Mouse (Mus musculus) forebrain, embryonic 10.5 days (tissue): ENCODE measurements around the gene Cd63. TPM values are rescaled to one million over a fixed set of nuclear protein-coding genes. Genes with fewer than 3 reads are reported as not detected.

ENCODE experiments used
- DNase-seq: peaks from one replicate; pipeline ENCODE4 v3.0.0-alpha.2; 2017; ENCODE audit warnings: low spot score; ENCODE audit errors: extremely low spot score
- H3K27ac ChIP-seq: fragments of 300-500 bp; sonication (generic); 2 replicates; pipeline ENCODE4 v1.5.1; 2016; ENCODE audit warnings: mild to moderate bottlenecking
- H3K27me3 ChIP-seq: fragments of 300-500 bp; sonication (generic); 2 replicates; pipeline ENCODE4 v1.6.1; 2016; ENCODE audit warnings: mild to moderate bottlenecking; ENCODE audit not compliant: poor library complexity, severe bottlenecking
- H3K36me3 ChIP-seq: fragments of 300-500 bp; sonication (generic); replicated peaks from 2 replicates; pipeline ENCODE4 v1.6.1; 2016; ENCODE audit warnings: mild to moderate bottlenecking, moderate library complexity
- H3K4me1 ChIP-seq: fragments of 300-500 bp; sonication (generic); 2 replicates; pipeline ENCODE4 v1.6.1; 2016
- H3K4me3 ChIP-seq: fragments of 300-500 bp; sonication (generic); 2 replicates; pipeline ENCODE4 v1.5.1; 2016; ENCODE audit warnings: mild to moderate bottlenecking, moderate library complexity
- H3K9me3 ChIP-seq: fragments of 300-500 bp; sonication (generic); 2 replicates; pipeline ENCODE4 v1.6.1; 2016; ENCODE audit warnings: mild to moderate bottlenecking, moderate library complexity
- WGBS: fragments of 180-500 bp; shearing (Covaris S2); methylation state at CpG from one replicate; pipeline ENCODE4 v1.1.7; 2016; 5-methylcytosine and 5-hydroxymethylcytosine counted together
- polyA plus RNA-seq: library from polyadenylated mRNA; unstranded; fragments of >200 nt; fragmentation: Nextera tagmentation; extraction: Ambion mirVana; gene quantifications from 2 replicates; pipeline ENCODE4 v1.2.1, GENCODE M21; 2016

Gene Cd63
- polyA plus RNA-seq, 1 experiment from 2014 or later: 179 TPM

DNA sequence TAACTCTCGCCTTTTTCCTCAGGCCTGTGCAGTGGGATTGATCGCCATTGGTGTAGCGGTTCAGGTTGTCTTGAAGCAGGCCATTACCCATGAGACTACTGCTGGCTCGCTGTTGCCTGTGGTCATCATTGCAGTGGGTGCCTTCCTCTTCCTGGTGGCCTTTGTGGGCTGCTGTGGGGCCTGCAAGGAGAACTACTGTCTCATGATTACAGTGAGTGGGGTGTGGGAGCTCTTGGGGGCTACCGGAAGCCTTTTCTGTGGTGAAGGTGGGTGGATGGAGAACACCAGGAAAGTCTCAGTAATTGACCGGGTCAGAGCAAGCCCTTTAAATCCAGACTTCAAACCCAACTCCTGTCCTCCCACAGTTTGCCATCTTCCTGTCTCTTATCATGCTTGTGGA lies 10.6 kb downstream of the Cd63 start:
- Histone ChIP-seq H3K36me3 (peaks cover 41% of the 10 kb centered on the region), H3K4me3 (peak overlapping the region; percentile 86; the same call in 1 of the 2 replicates), H3K27ac (no peak overlapping the region), H3K27me3 (peaks cover 35% of the 10 kb centered on the region), H3K4me1 (peaks cover 40% of the 10 kb centered on the region), H3K9me3 (no peaks in the 10 kb centered on the region)
- no peak for DNase-seq
- 93% methylated on average over 6 of the region's 6 CpGs for WGBS

DNA sequence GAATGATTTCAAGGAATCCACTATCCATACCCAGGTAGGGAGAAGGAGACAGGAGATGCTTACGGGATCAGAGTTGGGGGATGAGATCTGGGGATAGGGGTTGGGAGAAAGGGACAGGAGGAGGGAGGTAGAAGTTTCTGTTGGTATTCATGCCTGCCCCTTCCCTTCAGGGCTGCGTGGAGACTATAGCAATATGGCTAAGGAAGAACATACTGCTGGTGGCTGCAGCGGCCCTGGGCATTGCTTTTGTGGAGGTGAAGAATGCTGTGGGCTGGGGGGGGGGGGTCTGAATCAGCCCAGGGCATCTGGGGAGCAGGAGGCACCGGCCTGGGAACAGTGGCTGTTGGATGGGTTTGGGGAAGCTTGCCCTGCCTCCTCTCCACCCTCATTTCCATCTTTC lies 11.5 kb downstream of the Cd63 start:
- H3K4me1 ChIP-seq: peaks cover 40% of the 10 kb centered on the region
- no peak overlapping the region for H3K4me3 ChIP-seq
- H3K27me3 ChIP-seq: peaks cover 35% of the 10 kb centered on the region
- peaks cover 48% of the 10 kb centered on the region for H3K36me3 ChIP-seq
- 84% methylated on average over 4 of the region's 4 CpGs for WGBS
- H3K27ac ChIP-seq: no peak overlapping the region
- H3K9me3 ChIP-seq: no peaks in the 10 kb centered on the region
- no peak for DNase-seq

DNA sequence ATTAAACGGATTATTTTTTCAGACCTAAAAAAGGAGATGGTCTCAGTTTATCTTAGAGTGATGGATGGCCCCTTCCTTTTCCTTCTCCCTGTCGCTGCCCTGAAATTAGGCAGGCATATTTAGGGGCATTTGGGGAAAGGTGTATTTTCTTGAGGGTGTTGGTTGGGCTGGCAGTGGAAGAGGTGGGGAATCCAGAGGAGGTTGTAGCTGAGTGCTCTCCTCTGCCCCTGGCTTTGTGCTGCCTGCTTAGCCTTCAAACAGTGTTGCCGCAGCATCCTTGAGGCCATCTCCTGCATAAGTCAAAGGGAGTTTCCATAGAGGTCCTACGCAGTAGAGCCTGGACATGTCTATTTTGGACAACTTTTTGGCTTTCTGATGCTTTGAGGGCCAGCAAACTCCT lies 12.0 kb downstream of the Cd63 start:
- Histone ChIP-seq H3K36me3 (peaks cover 53% of the 10 kb centered on the region), H3K9me3 (no peaks in the 10 kb centered on the region), H3K4me1 (peaks cover 40% of the 10 kb centered on the region), H3K27me3 (peaks cover 30% of the 10 kb centered on the region), H3K4me3 (no peak overlapping the region), H3K27ac (0 out of 2 replicates have a peak overlapping the region, but pooled peaks have one; percentile 48)
- DNase-seq: no peak
- 87% methylated on average over 4 of the region's 4 CpGs for WGBS

DNA sequence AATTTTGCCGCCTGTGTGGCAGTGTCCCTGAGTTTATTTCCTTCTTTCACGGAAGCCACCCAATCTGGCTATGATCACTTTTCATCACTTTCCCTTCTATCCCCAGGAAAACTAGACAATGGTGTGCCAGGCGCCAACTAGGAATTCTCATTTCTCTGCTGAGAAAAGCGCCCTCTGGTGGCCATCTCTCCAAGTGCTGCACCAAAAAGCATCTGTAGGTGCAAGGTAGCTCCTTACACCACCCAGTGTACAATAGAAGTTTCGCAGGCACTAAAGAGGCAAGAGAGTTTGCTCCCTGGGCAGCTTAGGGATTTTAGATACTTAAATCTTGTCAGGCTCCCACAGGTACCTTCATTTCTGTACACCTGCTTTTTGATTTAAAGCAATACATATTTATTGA lies 12.4 kb downstream of the Cd63 start:
- H3K9me3 ChIP-seq: no peaks in the 10 kb centered on the region
- no peak overlapping the region for H3K4me3 ChIP-seq
- peaks cover 42% of the 10 kb centered on the region for H3K4me1 ChIP-seq
- peaks cover 26% of the 10 kb centered on the region for H3K27me3 ChIP-seq
- H3K36me3 ChIP-seq: peaks cover 57% of the 10 kb centered on the region
- H3K27ac ChIP-seq: 0 out of 2 replicates have a peak overlapping the region, but pooled peaks have one; percentile 48
- whole genome bisulfite sequencing: 8% methylated on average over 5 of the region's 5 CpGs
- peak; percentile 91 for DNase-seq

DNA sequence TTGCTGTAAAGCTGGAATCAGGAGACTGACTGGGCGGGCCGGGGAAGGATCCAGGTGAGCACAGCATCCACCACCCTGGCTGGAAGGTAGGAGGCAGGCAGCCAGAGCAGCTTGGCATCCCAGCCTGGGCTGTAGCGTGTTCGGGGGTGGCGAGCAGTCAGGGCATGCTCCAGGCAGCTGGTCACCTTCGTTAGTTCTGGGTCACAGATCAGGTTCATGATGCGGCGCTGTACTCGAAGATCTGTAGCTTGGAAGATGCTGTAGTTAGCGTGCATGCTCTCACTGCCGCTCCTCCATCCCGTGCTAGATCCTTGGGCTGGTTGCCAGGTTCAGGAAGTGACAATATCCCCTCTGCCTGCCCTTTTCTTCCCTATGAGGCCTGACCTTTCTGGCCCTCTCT lies 12.9 kb downstream of the Cd63 start:
- Histone ChIP-seq H3K27me3 (peaks cover 21% of the 10 kb centered on the region), H3K4me1 (peaks cover 45% of the 10 kb centered on the region), H3K4me3 (no peak overlapping the region), H3K9me3 (no peaks in the 10 kb centered on the region), H3K36me3 (peaks cover 60% of the 10 kb centered on the region), H3K27ac (no peak overlapping the region)
- no peak for DNase-seq
- whole genome bisulfite sequencing: 83% methylated on average over 12 of the region's 12 CpGs

DNA sequence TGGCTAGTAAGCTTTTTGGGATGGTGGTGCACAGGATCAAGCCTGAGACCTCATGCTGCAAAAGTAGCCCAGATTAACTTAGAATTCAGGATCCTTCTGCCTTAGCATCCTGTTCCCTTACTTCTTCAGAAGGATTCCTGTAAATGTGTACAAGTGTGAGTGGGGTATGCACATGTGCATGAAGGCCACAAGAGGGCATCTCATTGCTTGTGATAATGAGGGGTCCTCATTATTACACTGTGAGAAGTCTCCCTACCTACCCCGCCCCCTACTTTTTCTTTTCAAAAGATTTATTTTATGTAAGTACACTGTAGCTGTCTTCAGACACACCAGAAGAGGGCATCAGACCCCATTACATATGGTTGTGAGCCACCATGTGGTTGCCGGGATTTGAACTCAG lies 14.8 kb downstream of the Cd63 start:
- 90% methylated on average over 2 of the region's 2 CpGs for WGBS
- Histone ChIP-seq H3K9me3 (no peaks in the 10 kb centered on the region), H3K4me1 (peaks cover 46% of the 10 kb centered on the region), H3K27me3 (peaks cover 14% of the 10 kb centered on the region), H3K36me3 (peaks cover 60% of the 10 kb centered on the region), H3K4me3 (no peak overlapping the region), H3K27ac (no peak overlapping the region)
- no peak for DNase-seq

DNA sequence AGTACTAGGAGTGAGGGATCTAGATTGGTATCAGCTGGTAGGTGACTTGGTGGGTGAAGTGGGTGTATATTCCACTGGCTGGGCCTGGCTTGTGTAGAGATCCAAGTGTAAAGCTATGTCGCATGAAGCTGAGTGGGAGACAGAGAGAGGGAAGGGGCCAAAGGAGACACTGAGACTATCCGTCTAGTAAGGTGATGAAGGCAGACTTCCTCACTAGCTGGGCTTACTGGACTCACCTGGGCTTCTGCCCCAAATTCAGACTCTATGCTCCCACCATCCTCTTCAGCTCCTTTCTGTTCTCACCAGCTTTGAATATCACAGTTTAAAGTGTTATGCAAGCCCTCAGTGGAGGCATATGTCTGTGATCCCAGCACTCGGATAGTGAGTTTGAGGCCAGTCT lies 15.9 kb downstream of the Cd63 start:
- Histone ChIP-seq H3K4me3 (no peak overlapping the region), H3K36me3 (peaks cover 52% of the 10 kb centered on the region), H3K4me1 (peaks cover 49% of the 10 kb centered on the region), H3K27me3 (peaks cover 3% of the 10 kb centered on the region; the same call in 1 of the 2 replicates), H3K27ac (no peak overlapping the region), H3K9me3 (no peaks in the 10 kb centered on the region)
- DNase-seq: no peak
- WGBS: 86% methylated on average over 3 of the region's 3 CpGs

DNA sequence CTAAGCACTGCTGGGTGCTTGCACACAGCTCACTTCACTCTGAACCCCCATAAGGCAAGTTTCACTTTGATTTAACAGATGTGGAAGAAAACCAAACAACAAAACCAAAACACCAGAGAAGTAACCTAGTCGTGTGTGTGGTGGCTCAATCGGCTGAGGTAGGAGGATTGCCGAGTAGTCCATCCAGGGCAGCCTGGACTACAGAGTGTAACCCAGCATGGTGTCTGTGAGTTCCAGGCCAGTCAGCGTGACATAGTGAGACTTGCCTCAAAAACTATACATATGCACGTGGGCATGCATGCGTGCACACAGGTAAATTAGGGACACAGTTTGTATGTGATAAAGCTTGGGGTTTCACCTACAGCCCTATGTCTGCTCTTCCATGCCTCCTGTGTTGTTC lies 16.6 kb downstream of the Cd63 start:
- peaks cover 54% of the 10 kb centered on the region for H3K4me1 ChIP-seq

DNA sequence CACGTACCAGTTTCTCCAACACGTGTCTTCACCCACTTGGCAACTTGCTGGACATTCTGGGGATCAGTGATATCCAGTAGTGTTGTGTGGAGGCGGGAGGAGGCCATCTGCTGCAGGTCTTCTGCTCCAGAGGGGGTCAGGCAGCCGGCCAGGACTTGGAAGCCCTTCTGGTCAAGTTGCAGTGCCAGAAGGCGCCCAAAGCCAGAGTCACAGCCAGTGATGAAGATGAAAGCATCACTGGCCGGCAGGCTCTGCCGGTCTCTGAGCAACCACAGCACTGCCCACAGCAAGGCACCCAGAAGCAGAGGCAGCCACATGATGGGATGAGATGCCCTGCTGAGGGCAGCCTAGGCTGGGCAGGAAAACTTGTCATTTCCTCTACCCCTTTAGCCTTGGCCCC lies 17.5 kb downstream of the Cd63 start:
- DNase-seq: no peak
- no peaks in the 10 kb centered on the region for H3K27me3 ChIP-seq
- no peaks in the 10 kb centered on the region for H3K9me3 ChIP-seq
- H3K4me3 ChIP-seq: no peak overlapping the region
- 84% methylated on average over 7 of the region's 7 CpGs for WGBS
- peaks cover 55% of the 10 kb centered on the region for H3K4me1 ChIP-seq
- H3K27ac ChIP-seq: no peak overlapping the region
- H3K36me3 ChIP-seq: peaks cover 41% of the 10 kb centered on the region

More for the DNA sequence above, 16.6 kb downstream of the Cd63 start:
- Histone ChIP-seq H3K9me3 (no peaks in the 10 kb centered on the region), H3K27me3 (no peaks in the 10 kb centered on the region), H3K4me3 (no peak overlapping the region), H3K36me3 (peaks cover 45% of the 10 kb centered on the region), H3K27ac (no peak overlapping the region)
- no peak for DNase-seq
- WGBS: 85% methylated on average over 6 of the region's 6 CpGs

DNA sequence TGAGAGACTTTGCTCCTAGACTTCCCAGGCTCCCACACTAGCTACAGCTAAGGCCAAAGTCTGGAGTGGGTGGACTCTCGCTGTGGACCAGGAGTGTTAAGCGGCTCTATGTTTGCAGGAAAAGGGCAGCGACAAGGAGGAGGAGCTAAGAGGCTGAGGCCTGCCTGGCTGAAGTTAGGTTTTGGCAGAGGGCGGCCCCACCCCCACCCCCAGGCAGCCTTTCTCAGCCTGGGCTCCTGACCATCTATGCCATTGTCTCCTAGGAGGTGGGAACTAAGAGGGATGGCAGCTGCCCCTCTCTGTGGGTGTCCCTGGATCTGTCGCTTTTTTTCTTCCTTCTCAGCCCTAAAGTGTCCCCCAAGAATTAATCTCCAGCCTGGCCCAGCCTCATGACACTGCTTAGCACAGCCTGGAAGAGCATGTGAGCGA lies 18.4 kb downstream of the Cd63 start:
- H3K9me3 ChIP-seq: no peaks in the 10 kb centered on the region
- 0 out of 2 replicates have a peak, but pooled peaks cover 2% of the 10 kb centered on the region for H3K27me3 ChIP-seq
- H3K4me3 ChIP-seq: no peak overlapping the region
- no peak for DNase-seq
- peak overlapping the region; percentile 36 for H3K27ac ChIP-seq
- WGBS: 13% methylated on average over 6 of the region's 6 CpGs
- peaks cover 56% of the 10 kb centered on the region for H3K4me1 ChIP-seq
- H3K36me3 ChIP-seq: peaks cover 33% of the 10 kb centered on the region

DNA sequence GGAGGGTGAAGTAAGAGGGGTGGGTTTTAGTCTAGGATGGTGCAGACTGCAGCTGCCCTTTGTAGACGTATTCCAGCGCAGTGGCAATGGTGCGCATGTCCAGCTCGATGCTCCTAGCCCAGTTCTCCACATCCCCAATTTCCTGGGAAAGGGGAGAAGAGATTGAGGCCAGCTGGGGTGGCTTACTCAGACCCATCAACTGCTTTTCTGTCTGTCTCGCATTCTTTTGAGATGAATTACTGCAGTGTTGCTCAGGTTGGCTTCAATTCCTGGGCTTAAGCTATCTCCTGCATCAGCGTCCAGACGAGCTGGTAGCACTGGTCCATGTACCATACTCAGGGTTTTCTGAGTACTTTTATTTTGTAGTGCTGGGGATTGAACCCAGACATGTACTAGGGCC lies 19.2 kb downstream of the Cd63 start:
- Histone ChIP-seq H3K4me3 (no peak overlapping the region), H3K27ac (peak overlapping the region; percentile 36), H3K36me3 (peaks cover 31% of the 10 kb centered on the region), H3K27me3 (0 out of 2 replicates have a peak, but pooled peaks cover 3% of the 10 kb centered on the region), H3K9me3 (no peaks in the 10 kb centered on the region), H3K4me1 (peaks cover 56% of the 10 kb centered on the region)
- 80% methylated on average over 7 of the region's 7 CpGs for WGBS
- DNase-seq: no peak

DNA sequence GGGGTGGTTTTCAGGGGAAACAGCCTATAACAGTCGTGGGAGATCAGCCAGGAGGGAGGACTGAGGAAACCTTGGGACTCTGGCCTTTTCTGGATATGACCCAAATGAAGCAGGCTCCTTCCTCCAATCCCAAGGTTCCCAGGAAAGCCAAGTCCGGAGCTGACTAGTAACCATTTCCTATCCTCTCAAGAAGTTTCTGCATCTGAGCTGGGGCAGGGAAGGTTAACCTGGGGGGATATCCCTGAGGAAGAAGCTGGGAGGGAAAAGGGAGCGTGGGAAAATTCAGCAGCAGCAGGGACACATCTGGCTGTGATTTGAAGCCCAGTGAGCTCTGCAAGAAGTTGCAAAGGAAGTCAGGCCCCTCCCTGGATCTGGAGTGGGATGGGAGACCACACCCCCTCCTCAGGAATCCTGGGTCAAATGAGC lies 20.0 kb downstream of the Cd63 start:
- Histone ChIP-seq H3K27me3 (0 out of 2 replicates have a peak, but pooled peaks cover 3% of the 10 kb centered on the region), H3K4me1 (peaks cover 56% of the 10 kb centered on the region), H3K9me3 (no peaks in the 10 kb centered on the region), H3K27ac (peak overlapping the region; percentile 20; the same call in 1 of the 2 replicates), H3K4me3 (no peak overlapping the region), H3K36me3 (peaks cover 24% of the 10 kb centered on the region)
- WGBS: 77% methylated on average over 3 of the region's 3 CpGs
- DNase-seq: no peak

DNA sequence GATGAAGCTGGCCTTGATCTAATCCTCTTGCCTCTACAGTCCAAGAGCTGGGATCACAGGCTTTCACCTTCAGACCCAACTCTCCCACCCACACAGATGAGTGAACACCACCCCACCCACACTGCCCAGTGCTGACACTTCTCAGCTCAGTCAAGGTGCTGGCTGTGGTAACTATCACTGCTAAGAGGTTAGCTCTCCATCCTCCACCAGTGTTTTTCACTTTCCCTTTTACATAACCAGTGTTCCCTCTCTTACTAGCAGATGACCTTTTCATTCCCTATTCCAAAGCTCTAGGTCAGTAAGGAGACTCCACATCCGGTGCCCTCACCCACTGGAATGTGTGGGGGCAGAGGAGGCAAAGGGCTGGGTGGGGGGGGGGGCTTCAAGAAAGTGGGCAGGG lies 20.5 kb downstream of the Cd63 start:
- H3K9me3 ChIP-seq: no peaks in the 10 kb centered on the region
- WGBS: 74% methylated on average over 1 of the region's 1 CpGs
- H3K27me3 ChIP-seq: 0 out of 2 replicates have a peak, but pooled peaks cover 3% of the 10 kb centered on the region
- H3K36me3 ChIP-seq: peaks cover 21% of the 10 kb centered on the region
- peak overlapping the region; percentile 20; the same call in 1 of the 2 replicates for H3K27ac ChIP-seq
- peaks cover 56% of the 10 kb centered on the region for H3K4me1 ChIP-seq
- H3K4me3 ChIP-seq: no peak overlapping the region
- DNase-seq: no peak
